8 mouse cellular contexts compared by ENCODE assay signal in the genomic region with DNA sequence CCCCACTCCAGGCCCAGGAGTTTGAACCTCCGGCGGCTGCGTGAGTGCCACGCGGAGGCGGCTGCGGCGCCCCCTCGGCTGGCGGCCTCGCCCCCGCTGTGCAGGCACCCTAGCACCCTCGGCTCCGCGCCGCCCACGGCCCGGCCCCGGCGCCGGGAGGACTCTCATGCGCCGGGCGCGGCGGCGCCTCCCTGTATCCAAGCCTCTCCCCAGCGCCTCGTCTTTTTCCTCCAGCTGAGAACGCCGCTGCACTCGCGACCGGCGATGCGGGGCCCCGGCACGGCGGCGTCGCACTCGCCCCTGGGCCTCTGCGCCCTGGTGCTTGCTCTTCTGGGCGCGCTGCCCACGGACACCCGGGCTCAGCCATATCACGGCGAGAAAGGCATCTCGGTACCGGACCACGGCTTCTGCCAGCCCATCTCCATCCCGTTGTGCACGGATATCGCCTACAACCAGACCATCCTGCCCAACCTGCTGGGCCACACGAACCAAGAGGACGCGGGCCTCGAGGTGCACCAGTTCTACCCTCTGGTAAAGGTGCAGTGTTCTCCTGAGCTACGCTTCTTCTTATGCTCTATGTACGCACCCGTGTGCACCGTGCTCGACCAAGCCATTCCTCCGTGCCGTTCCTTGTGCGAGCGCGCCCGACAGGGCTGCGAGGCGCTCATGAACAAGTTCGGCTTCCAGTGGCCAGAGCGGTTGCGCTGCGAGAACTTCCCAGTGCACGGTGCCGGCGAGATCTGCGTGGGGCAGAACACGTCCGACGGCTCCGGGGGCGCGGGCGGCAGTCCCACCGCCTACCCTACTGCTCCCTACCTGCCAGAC. TPM values are rescaled to one million over a fixed set of nuclear protein-coding genes. Genes with fewer than 3 reads are reported as not detected.
DNase-seq lines count a peak whose midpoint lies in the region; ATAC-seq and TF ChIP-seq lines count a peak whose summit lies in the region.

No protein-coding gene starts in this region.

- peak overlapping the region; percentile 53 for H3K9ac ChIP-seq in forebrain, postnatal 0 days
- peak overlapping the region; percentile 70 for H3K9ac ChIP-seq in hindbrain, embryonic 14.5 days
- H3K9ac ChIP-seq in limb, embryonic 14.5 days (ENCODE audit: low read depth, low read length, severe bottlenecking): peak overlapping the region; percentile 89
- H3K9ac ChIP-seq in midbrain, embryonic 15.5 days: peak overlapping the region; percentile 49
- H3K9ac ChIP-seq in stomach, embryonic 16.5 days (ENCODE audit: low read length): peak overlapping the region; percentile 90

- peak overlapping the region; percentile 95 for H3K4me2 ChIP-seq in forebrain, postnatal 0 days (ENCODE audit: low read depth)
- H3K4me2 ChIP-seq in hindbrain, embryonic 14.5 days (replicated peaks): peak overlapping the region; percentile 99
- peak overlapping the region; percentile 99 for H3K4me2 ChIP-seq in limb, embryonic 14.5 days (replicated peaks; ENCODE audit: low read depth, low read length, severe bottlenecking)
- H3K4me2 ChIP-seq in midbrain, embryonic 15.5 days: peak overlapping the region; percentile 91
- H3K4me2 ChIP-seq in stomach, embryonic 16.5 days (ENCODE audit: low read depth, low read length): peak overlapping the region; percentile 99

- intact Hi-C loops in heart, postnatal 25 days (cut with DNase I): loop anchor here (5.0 to 10.0 kb wide), 3 partner anchors 102 to 246 kb away; a partner anchor contains a TSS

- peaks cover 14% of the 10 kb centered on the region for H3K4me1 ChIP-seq in forebrain, postnatal 0 days (ENCODE audit: insufficient read depth)
- H3K4me1 ChIP-seq in hindbrain, embryonic 14.5 days (replicated peaks; ENCODE audit: control insufficient read depth, insufficient read depth, low read length): peaks cover 32% of the 10 kb centered on the region
- peaks cover 44% of the 10 kb centered on the region for H3K4me1 ChIP-seq in limb, embryonic 14.5 days (ENCODE audit: control insufficient read depth, insufficient read depth, low read length)
- peaks cover 56% of the 10 kb centered on the region for H3K4me1 ChIP-seq in midbrain, embryonic 15.5 days
- H3K4me1 ChIP-seq in stomach, embryonic 16.5 days (ENCODE audit: control insufficient read depth, insufficient read depth, low read length): peaks cover 39% of the 10 kb centered on the region

- TF ChIP-seq CTCF in forebrain, postnatal 0 days (IDR thresholded peaks at IDR 0.05; ENCODE audit: low read depth): no peak

- WGBS in forebrain, postnatal 0 days: under 1% methylated on average over 88 of the region's 88 CpGs
- under 1% methylated on average over 77 of the region's 88 CpGs for WGBS in hindbrain, embryonic 14.5 days
- WGBS in limb, embryonic 14.5 days: under 1% methylated on average over 57 of the region's 88 CpGs
- under 1% methylated on average over 88 of the region's 88 CpGs for WGBS in midbrain, embryonic 15.5 days
- WGBS in stomach, embryonic 16.5 days: under 1% methylated on average over 87 of the region's 88 CpGs

- ATAC-seq in forebrain, postnatal 0 days: peak; percentile 4; the same call in 1 of the 2 replicates
- peak; percentile 5; the same call in 1 of the 2 replicates for ATAC-seq in hindbrain, embryonic 14.5 days (ENCODE audit: low FRiP score)
- no peak for ATAC-seq in limb, embryonic 14.5 days (ENCODE audit: low FRiP score, low read depth)
- ATAC-seq in midbrain, embryonic 15.5 days (replicated peaks): peak; percentile 24
- 0 out of 2 replicates have a peak, but pooled peaks have one; percentile 2 for ATAC-seq in stomach, embryonic 16.5 days (ENCODE audit: insufficient read depth, low FRiP score)

- H3K27ac ChIP-seq in forebrain, postnatal 0 days (ENCODE audit: low read depth, low read length): peak overlapping the region; percentile 54; the same call in 1 of the 2 replicates
- H3K27ac ChIP-seq in hindbrain, embryonic 14.5 days: peak overlapping the region; percentile 18; the same call in 1 of the 2 replicates
- peak overlapping the region; percentile 93 for H3K27ac ChIP-seq in limb, embryonic 14.5 days (replicated peaks; ENCODE audit: low read depth, low read length)
- H3K27ac ChIP-seq in midbrain, embryonic 15.5 days: peak overlapping the region; percentile 60
- H3K27ac ChIP-seq in stomach, embryonic 16.5 days (ENCODE audit: low read length): peak overlapping the region; percentile 99

- H3K27me3 ChIP-seq in forebrain, postnatal 0 days (ENCODE audit: insufficient read depth, low read length): peaks cover 5% of the 10 kb centered on the region; the same call in 1 of the 2 replicates
- peaks cover 15% of the 10 kb centered on the region for H3K27me3 ChIP-seq in hindbrain, embryonic 14.5 days (ENCODE audit: control insufficient read depth, insufficient read depth, low read length)
- no peaks in the 10 kb centered on the region for H3K27me3 ChIP-seq in limb, embryonic 14.5 days (ENCODE audit: control insufficient read depth, insufficient read depth, low read length)
- peaks cover 28% of the 10 kb centered on the region for H3K27me3 ChIP-seq in midbrain, embryonic 15.5 days (replicated peaks)
- H3K27me3 ChIP-seq in stomach, embryonic 16.5 days (ENCODE audit: control insufficient read depth, insufficient read depth, low read length): no peaks in the 10 kb centered on the region

- DNase-seq in heart, adult 11 months: peak; percentile 96
- DNase-seq in heart, postnatal 25 days (ENCODE audit: low spot score): no peak
- DNase-seq in cerebellum, adult 11-12 months: peak; percentile 74
- DNase-seq in forebrain, postnatal 0 days: peak; percentile 52
- DNase-seq in hindbrain, embryonic 14.5 days (ENCODE audit: low spot score): peak; percentile 44
- no peak for DNase-seq in limb, embryonic 14.5 days (ENCODE audit: low spot score)

- no peaks in the 10 kb centered on the region for H3K9me3 ChIP-seq in forebrain, postnatal 0 days (ENCODE audit: low read length)
- no peaks in the 10 kb centered on the region for H3K9me3 ChIP-seq in hindbrain, embryonic 14.5 days (ENCODE audit: control insufficient read depth, low read length)
- H3K9me3 ChIP-seq in limb, embryonic 14.5 days (ENCODE audit: control insufficient read depth, low read length): no peaks in the 10 kb centered on the region
- H3K9me3 ChIP-seq in midbrain, embryonic 15.5 days: no peaks in the 10 kb centered on the region
- no peaks in the 10 kb centered on the region for H3K9me3 ChIP-seq in stomach, embryonic 16.5 days (replicated peaks; ENCODE audit: control insufficient read depth, low read length)

- peak overlapping the region; percentile 49 for H3K4me3 ChIP-seq in forebrain, postnatal 0 days (ENCODE audit: low read depth, low read length)
- peak overlapping the region; percentile 59 for H3K4me3 ChIP-seq in hindbrain, embryonic 14.5 days (replicated peaks; ENCODE audit: low read length)
- H3K4me3 ChIP-seq in limb, embryonic 14.5 days (replicated peaks; ENCODE audit: low read length): peak overlapping the region; percentile 87
- H3K4me3 ChIP-seq in midbrain, embryonic 15.5 days: peak overlapping the region; percentile 52
- H3K4me3 ChIP-seq in stomach, embryonic 16.5 days (replicated peaks; ENCODE audit: low read length): peak overlapping the region; percentile 73

- no peak for TF ChIP-seq POLR2A in limb, embryonic 14.5 days (IDR thresholded peaks at IDR 0.05; ENCODE audit: borderline replicate concordance, extremely low read depth, insufficient read depth, insufficient read length)

- H3K36me3 ChIP-seq in forebrain, postnatal 0 days (ENCODE audit: insufficient read depth): no peaks in the 10 kb centered on the region
- no peaks in the 10 kb centered on the region for H3K36me3 ChIP-seq in hindbrain, embryonic 14.5 days (replicated peaks; ENCODE audit: control insufficient read depth, insufficient read depth)
- H3K36me3 ChIP-seq in limb, embryonic 14.5 days (ENCODE audit: control insufficient read depth, insufficient read depth, low read length): peaks cover 20% of the 10 kb centered on the region
- H3K36me3 ChIP-seq in midbrain, embryonic 15.5 days (replicated peaks): no peaks in the 10 kb centered on the region
- no peaks in the 10 kb centered on the region for H3K36me3 ChIP-seq in stomach, embryonic 16.5 days (ENCODE audit: control insufficient read depth, insufficient read depth, low read length)

RNA-seq across cellular contexts. Expression of a gene that starts 0.7 kb away (rescaled TPM):
- total RNA-seq in heart, postnatal 25 days (2021): 1 to 10 TPM; 5.6 to 6.9 TPM
- total RNA-seq in forebrain, postnatal 0 days (2014; rRNA removed): 8.6 and 13.9 TPM in 2 replicates
- polyA plus RNA-seq in forebrain, postnatal 0 days (2015; fragmentation: Nextera tagmentation; extraction: Ambion mirVana): 1.5 and 1.9 TPM in 2 replicates
- polyA plus RNA-seq in hindbrain, embryonic 14.5 days (2014; fragmentation: Nextera tagmentation; extraction: Ambion mirVana): 3.8 and 4.4 TPM in 2 replicates
- 27.5 and 38.0 TPM in 2 replicates for polyA plus RNA-seq in limb, embryonic 14.5 days (2012; rRNA removed)
- 14.8 and 14.9 TPM in 2 replicates for polyA plus RNA-seq in limb, embryonic 14.5 days (2014; fragmentation: Nextera tagmentation; extraction: Ambion mirVana)
- 3.0 and 3.3 TPM in 2 replicates for polyA plus RNA-seq in midbrain, embryonic 15.5 days (2015; fragmentation: Nextera tagmentation; extraction: Ambion mirVana)
- polyA plus RNA-seq in stomach, embryonic 16.5 days (2015; fragmentation: Nextera tagmentation; extraction: Ambion mirVana): 5.3 and 5.8 TPM in 2 replicates

RNA-seq across cellular contexts. Expression of a gene that starts 33.2 kb away (rescaled TPM):
- under 1 TPM in 1 of 2 experiments, not detected in 1; 0.61 TPM for total RNA-seq in heart, postnatal 25 days (2021)
- total RNA-seq in forebrain, postnatal 0 days (2014; rRNA removed): 5.4 and 11.2 TPM in 2 replicates
- 6.5 and 13.8 TPM in 2 replicates for polyA plus RNA-seq in forebrain, postnatal 0 days (2015; fragmentation: Nextera tagmentation; extraction: Ambion mirVana)
- polyA plus RNA-seq in hindbrain, embryonic 14.5 days (2014; fragmentation: Nextera tagmentation; extraction: Ambion mirVana): 7.1 and 10.6 TPM in 2 replicates
- 2.2 and 2.8 TPM in 2 replicates for polyA plus RNA-seq in limb, embryonic 14.5 days (2012; rRNA removed)
- polyA plus RNA-seq in limb, embryonic 14.5 days (2014; fragmentation: Nextera tagmentation; extraction: Ambion mirVana): 1.8 and 2.1 TPM in 2 replicates
- 10.9 and 14.8 TPM in 2 replicates for polyA plus RNA-seq in midbrain, embryonic 15.5 days (2015; fragmentation: Nextera tagmentation; extraction: Ambion mirVana)
- polyA plus RNA-seq in stomach, embryonic 16.5 days (2015; fragmentation: Nextera tagmentation; extraction: Ambion mirVana): 0.34 and 0.35 TPM in 2 replicates

Comparison
In these comparisons a context has a peak if more than half of its experiments do, and no peak if none do; other contexts are left out.
1. DNase-seq: peak in heart, adult 11 months (single experiment), cerebellum, adult 11-12 months (single experiment), forebrain, postnatal 0 days (single experiment) and hindbrain, embryonic 14.5 days (single experiment); none in heart, postnatal 25 days (single experiment) and limb, embryonic 14.5 days (single experiment).
2. H3K27ac ChIP-seq: peak in every context shown above with its lines; median percentile 99 in stomach, embryonic 16.5 days; 93 in limb, embryonic 14.5 days; 60 in midbrain, embryonic 15.5 days; 54 in forebrain, postnatal 0 days; 18 in hindbrain, embryonic 14.5 days.
3. Peak in every context shown above with its lines, with median percentiles within 50 percentile points of each other: H3K4me2 ChIP-seq, H3K4me3 ChIP-seq and H3K9ac ChIP-seq.